Mouse (Mus musculus) gastrocnemius, postnatal 4 days (tissue): ENCODE measurements at regions not wholly inside any gene's neighbourhood (a gene's known extent, or its start where the extent isn't known, plus 50 kb on each side); places are given as distances from the start of the nearest gene placed in this dataset.

Experiments
- DNase-seq, 2 experiments: peaks; one replicate each; pipeline ENCODE4 v3.0.0; 2021 to 2022; ENCODE audit warnings: low spot score in 2 of 2, mixed read lengths in 2 of 2

DNA sequence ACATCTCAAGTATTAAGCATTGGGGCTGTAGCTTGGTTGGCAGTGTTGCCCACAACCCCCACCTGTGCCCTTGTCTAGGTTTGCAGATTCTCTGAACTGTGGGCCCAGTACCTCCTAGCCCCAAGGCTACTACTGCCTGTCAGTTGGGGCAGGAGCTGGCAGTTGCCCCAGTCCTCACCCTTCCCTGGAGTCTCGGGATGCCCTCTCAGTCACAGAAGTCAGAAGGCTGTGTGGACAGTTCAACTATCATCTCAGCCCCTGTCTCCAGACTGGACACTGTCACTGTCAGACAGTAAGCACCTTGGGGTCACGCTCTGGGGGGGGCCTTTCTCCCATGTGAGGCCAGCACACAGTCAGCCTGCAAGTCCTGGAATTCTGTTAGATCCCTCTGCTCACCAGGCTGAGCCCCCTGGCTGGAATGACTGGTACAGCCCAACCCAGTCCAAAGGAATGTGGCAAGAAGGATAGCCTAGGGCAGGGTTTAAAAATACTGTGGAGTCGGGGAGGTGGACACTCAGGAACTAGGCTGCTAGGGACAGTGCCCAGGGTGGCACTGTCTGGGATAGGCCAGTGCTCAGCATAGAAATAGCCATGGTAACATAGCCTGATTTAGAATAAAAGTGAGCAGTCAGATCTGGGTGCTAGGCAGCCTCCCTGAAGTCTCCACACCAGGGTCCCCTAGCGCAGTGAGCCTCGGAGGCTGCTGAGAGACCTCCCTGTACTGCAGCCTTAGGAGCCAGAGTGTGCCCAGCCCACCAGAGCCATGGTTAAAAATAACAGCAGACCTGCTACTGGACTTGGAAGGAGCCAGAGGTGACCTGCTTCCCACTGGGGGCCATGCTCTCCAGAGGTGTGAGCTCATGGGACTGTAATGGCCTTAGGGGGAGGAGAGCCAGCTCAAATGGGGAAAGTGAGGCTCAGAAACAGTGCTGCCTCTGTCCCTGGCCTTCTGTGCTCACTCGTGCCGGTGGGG lies 83.1 kb upstream of the Ptpn1 start:
- DNase-seq = no peak

DNA sequence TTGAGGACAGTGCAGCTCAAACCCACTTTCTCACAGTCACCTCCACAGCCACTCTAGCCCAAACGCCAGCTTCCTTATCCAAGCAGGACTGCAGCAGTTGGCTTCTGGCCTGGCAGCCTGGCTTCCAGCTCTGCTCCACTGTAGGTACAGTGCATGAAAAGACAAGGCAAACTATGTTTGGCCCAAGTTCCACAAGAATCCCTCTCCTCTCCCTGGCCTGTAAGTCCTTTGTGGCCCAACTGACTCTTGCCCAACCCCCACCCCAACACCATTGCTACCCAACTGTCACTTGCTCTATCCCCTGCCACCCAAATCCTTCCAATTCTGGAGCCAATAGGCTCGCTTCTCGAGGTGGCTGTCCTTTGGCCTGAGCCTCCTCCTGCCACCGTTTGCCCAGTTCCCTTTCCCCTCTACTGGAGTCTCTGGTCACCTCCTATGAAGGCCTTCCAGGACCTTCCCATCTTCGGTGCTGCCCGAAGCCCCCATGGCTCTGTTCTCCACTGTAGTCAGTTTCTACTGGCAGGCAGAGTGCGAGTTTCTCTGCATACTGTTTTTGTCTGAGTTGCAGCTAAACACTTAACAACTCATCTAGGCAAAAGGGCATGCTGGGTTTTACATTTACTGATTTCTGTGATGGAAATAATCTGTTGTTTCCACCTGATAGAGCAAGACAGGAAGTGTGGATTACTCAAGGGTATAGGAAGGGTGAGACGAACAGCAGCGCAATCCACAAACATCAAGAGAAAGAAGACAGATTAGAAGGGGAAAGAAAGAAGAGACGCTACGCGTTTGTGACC lies 84.4 kb upstream of the Ptpn1 start:
- DNase-seq = no peak

DNA sequence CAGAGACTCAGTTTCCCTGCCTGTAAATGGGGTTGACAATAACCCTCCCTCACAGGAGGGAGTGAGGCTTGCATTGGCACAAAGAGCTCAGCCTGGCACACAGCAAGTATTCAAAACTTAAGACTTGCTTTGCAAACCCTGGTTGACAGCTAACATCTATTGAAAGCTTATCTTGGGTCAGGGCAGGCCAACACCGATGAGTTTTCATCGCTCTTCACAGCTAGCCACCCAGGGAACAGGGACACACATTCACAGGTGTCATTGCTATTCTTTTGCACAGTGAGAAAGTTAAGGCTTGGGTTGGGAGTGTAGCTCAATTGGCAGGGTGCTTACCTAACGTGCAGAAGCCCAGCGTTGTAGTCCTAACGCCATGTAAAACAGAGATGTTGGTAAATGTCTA lies 86.5 kb upstream of the Ptpn1 start:
- no peak for DNase-seq

DNA sequence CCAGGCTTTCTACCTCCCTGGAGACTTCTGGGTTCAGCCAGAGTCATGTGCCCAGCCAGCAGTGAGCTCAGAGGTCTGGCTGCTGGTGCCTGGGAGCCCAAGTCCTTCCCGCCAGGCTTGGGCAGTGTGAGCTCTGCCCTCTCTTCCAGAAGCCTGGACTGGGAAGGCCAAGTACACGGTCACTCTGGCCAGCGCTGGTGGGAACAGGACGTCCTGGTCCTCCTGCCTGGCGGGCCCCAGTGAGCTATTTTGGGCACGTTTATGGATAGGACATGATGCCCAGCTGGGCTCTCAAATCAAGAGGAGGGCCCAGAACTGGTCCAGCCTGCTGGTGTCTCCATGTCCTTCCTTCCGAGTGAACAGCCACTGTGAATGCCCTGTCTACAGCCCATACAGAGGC lies 87.3 kb upstream of the Ptpn1 start:
- no peak for DNase-seq

DNA sequence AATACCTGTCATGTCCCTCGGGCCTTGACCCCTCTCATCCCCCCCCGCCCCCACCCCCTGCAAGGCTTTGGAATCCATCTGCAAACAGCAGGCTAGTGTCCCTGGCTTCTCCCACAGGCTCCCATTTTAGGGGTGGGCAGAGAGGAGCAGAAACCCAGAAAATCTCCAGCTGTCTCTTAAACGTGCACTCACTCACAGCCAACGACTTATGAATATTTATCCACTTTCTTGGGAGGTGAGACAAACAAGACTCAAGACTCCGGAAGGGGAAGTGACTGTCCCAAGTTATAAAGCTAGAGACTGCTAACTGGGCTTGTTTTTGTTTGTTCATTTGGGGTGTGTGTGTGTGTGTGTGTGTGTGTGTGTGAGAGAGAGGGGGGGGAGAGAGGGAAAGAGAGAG lies 87.9 kb upstream of the Ptpn1 start:
- no peak for DNase-seq

DNA sequence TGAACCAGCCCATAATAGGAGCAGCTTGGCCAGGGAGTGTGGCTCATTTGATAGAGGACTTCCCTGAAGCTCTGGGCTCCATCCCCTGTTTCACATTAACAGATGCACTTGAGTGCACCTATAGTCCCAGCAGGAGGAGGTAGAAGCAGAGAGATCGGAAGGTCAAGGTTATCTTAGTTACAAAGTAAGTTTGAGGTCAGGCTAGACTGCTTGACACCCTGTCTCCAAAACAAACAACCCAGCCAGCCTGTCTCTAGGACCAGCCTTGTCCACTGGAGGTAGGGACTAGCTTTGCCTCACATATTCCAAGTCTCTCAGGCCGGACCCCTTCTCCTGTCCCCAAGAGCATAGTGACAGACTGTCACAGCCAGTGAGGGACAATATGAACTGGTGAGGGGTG lies 88.9 kb upstream of the Ptpn1 start:
- no peak for DNase-seq

DNA sequence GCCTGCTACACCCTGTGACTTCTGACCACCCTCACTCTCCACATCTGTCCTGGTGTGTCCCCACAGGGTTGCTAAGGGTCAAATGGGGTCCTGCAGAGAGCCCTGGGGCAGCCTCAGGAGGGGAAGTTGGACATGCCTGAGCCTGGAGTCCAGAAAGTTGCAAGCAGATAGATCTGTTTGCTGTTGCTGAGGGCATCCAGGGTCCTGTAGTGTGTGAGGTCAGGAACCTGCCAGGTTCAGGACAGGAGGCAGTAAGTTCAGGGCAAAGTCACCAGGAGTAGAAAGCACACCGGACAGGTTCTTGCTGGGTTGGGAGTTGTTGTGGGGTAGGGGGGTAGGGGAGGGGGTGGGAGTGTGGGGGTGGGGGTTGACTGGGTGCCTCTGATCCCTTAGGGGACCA lies 89.4 kb upstream of the Ptpn1 start:
- DNase-seq = no peak

DNA sequence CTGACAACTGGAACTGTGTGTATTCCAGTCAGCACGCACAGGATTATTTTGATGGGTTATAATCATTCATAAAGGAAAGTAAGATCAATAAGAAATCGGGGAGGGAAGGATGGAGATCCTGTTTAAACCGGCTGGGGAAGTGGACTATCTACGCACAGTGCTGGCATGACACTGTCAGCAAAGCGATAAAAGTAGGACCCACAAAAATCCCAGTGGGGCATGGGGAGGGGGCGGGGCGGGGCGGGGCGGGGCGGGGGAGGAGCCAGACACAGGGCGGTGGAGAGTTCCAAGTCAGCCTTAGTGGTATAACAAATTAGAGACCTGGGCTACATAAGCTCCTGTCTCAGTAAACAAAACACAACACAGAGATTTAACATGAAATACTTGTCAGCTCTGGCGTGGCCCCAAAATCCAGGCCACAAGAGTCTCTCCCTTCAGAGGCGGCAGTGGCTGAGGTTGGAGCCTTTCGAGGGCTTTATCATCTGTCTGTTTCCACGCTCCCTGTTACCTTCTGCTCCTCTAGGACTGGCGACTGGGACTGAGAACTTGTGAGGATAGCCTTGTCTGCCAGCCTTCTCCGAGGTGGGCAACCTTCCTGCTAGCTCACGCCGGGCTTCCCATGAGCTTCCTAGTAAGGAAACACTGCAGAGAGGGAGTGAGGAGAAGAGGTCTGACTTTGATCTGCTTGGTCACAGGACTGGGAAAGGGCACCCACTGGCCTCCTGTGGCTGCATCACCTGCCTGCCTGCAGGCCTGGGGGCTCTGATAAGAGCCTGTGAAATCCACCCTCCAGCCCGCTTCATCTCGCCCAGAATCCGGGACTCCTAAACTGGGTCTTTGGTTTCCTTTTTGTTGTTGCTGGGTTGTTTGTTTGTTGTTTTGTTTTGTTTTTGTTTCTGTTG lies 90.3 kb upstream of the Ptpn1 start:
- no peak for DNase-seq

DNA sequence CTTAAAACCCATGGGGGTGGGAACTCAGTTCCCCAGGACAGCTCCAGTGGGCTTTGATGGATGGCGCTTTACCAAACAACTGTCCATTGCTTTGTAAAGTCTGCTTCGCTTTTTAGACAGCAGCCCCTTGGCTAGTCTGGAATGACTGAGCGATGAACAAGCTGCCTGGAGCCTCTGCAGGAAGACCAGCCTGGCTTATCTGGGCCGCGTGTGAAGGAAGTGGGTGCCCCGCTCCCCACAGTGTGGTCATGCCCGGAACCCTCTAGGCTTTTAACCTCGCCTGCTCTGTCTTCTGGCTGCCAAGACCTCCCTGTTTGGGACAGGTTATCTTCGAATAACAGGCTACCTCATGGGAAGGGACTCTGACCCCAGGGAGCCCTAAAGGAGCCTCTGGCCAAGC lies 91.5 kb upstream of the Ptpn1 start:
- no peak for DNase-seq

DNA sequence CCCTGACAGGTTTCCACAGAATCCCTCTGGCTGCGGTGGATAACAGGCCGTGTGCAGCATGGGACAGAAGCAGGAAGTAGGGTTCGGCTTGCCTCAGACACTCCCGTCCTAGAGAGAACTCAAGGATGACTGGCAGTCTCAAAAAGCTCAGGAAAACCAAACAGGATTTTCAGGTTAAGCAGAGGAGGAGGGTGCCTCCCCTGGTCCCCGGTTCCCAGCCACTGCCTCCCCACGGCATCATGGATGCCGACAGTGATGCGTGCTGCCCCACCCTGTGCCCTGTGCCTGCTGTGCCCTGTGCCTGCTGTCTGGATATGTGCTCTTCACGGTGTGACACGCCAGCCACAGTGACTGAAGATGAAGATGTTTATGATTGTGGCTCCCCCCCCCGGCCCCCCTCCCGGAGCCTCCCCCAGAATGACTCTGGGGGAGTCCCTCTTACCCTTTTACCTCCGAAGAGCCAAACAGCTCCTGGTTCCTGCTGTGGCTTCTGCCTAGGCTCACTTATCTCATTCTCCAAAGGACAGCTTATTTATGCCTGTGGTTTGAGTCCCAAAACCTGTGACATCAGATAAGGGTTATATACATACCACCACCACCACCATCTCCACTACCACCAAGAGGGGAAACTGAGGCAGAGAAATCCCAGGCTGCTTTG lies 92.4 kb upstream of the Ptpn1 start:
- DNase-seq = no peak

DNA sequence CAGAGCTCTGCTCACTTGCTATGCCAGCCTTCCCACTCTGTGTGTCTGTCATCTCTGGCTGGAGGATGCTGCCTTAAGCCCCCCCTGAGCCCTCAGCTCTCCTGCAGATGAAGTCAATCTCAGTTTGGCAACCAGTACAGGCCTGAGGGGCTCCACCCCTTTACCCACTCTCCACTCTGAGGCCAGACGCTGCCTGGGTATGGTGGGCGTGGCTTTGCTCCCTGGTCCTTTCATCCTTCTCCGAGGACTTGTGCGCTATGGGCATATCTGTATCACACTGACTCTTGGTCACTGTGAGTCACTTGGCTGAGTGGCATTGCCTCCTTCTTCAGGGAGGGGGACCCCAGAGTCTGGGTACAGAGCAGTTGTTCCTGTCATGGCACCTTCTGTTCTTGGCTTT lies 94.3 kb upstream of the Ptpn1 start:
- no peak for DNase-seq

DNA sequence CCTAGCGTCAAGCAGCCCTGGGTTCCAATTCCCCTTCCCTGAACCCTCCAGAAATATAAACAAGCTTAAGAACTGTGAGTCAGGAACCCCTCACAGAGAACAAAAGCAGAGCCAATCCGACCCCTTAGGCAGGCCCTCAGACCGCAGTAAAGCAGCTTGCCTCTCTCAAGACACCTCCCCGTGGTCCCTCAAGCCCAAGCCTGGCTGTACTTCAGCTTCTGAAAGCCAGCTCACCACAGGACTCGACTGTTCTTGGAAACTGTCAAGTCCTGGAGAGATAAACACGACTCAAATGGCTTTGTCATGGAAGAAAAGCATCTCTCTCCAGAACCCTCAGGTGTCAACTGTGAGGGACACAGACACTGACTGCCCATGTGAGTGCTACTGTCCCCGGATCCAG lies 95.2 kb upstream of the Ptpn1 start:
- DNase-seq = no peak

DNA sequence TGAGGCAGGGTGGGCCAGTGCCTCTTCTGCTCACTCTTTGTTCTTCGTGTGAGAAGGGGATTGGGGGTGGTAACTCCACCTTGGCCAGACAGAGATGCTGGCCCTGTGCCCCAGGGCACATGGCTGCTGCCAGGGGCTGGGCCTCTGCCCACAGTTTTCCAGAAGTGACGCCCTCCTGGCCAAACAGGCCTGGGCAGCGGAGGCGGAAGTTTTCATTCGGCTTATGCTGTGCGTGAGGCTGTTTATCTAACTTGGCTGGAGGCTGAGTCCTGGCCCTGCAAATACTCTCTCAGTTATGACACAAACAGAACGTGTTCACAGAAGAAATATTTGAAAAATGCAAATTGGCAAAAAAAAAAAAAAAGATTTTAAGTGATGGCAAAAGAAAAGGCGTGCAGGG lies 97.3 kb upstream of the Ptpn1 start:
- no peak for DNase-seq

DNA sequence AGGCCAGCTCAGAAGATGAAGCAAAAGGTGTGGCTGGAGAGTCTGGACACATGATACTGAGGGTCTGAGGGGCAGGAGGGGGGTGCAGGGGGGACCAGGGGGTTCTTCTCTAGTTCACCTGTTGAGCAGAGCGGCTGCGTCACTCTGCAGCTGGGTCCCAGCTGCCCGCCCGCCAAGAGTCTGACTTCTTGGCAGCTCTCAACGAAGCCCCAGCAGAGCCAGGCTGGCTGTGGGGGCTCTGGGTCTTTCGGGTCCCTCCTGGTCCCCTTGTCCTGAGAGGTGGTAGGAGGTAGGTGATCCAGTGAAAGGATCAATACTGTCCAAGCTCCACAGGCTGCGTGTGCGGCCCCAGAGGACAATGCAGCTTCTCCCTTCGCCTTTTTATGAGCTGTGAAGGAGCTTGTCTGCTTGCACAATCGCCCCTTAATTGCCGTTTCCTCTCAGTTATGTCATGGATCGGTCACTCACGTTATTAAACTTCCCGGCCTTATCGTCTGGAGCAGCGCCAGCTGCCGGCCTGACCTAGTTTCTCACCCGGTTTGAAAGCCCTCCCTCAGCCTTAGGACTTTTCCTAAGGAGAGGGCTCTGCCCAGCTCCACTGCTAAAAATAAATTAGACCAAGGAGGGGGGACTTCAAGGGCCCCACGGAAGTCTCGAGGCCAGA lies 98.4 kb upstream of the Ptpn1 start:
- peak in 1 of 2 experiments; percentile 76 for DNase-seq

DNA sequence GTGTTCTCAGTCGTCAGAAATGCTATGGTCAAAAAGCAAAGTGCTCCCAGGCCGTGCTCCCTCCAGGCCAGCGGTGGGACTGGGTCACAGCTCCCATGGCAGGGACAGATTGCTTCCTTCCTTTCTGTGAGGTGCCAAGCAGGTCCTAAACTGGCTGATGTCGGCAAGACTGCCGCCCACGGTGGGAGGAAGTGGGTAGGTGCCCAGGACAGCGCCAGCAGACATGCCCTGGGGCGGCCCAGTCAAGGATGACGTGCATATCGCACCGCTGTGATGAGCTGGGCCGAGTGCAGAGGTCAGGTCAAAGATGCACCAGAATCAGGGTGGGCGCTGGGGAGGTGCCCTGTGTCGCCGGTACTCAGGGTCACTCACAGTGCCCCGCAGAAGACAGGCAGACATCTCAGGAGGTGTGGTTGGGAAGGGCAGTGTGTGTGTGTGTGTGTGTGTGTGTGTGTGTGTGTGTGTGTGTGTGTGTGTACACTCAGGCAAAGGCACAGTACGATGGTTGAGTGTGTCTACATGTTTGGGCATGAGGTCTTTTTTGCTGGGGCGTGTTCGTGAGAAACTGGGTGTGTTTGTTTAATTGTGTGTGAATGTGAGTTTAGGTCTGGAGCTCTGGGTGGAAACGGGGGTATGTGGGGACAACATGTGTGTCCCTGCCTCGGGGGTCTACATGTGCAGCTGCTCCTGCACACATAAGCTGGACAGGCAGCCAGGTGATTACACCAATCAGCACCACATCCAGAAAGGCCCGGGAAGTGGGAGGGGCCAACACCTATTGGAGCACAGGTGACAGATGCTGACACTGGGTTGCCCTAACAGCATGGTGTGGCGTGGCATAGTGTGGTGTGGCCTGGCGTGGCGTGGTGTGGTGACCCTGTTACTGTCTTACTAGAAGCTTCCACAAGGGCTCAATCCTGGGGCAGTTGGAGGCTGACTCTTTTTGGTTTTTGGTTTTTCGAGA lies 100.5 kb upstream of the Ptpn1 start:
- no peak for DNase-seq

DNA sequence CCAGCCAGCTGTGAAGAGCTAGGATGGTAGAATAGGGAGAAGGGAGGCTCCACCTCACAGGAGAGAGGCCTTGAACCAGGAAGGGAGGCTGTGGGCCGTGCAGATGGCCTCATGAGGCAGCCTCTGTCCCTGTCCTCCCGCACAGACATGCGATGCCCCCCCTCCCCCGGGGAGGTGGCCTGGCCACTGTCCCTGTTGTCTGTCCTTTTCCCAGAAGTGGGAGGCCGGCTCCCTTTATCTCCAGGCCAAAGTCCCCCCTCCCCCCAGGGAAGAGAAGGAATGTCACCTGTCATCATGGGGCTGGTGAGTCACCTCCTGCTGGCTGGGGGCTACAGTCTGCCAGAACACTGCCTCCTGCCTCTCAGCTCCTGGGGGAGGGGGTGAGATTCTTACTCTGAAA lies 103.6 kb upstream of the Ptpn1 start:
- DNase-seq = no peak

DNA sequence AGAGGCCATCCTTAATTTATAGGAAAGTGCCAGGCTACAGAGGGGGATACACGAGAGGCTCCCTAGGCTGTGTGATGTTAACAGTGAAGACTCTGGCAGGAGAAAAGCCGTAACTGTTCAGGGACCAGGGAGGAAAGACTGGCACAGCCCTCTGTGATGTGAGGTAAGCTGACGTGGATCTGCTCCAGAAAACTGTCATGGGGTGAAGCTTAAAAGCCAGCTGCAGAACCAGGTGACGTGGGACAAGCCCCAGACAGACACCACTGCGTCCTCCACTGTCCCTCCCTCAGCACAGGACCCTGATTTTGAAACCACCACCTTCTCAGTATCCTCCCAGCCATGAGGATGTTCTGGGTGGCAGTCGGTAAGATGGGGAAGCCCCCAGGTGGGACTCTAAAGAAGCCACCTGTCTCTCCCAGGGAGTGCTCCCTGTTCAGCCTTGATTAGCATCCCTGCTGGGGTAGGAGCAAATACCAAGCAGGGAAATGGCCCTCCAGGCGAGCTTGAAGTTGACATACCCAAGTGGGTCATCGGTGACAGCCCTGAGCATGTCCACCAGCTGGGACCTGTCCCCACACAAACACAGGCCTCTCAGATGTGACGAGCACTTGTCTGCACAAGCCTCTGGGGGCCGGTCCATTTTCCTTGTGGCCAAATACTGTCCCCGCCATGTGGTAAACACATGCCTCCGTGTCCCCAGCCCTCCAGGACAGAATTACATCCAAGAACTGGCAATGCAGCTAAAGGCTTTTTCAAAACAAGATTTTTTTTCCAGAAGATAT lies 104.7 kb upstream of the Ptpn1 start:
- no peak for DNase-seq

DNA sequence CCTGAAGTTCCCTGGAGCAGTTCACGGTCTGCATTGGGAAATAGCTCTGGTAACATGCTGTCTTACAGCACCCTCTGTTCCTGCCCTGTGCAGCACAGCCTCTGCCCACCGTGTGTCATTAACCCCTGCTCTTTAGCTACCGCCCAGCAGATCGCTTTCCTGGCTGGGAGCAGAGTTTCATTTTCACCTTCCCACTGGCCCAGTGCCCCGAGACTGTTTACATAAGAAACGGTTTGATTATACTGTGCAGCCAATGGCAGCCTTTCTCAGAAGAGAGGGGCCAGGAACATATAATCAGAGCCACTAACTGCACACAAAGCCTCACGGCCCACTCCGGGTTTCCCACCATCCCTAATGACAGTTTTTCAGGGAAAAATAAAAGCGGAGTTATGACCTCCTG lies 108.3 kb upstream of the Ptpn1 start:
- no peak for DNase-seq
